Mouse (Mus musculus): ENCODE results near the gene L3mbtl4.

Gene L3mbtl4

GRCm38 (mm10) chr17:68273527-68273926, at the start of gene L3mbtl4:
Gene L3mbtl4 (plus strand): TSS chr17:68273797.
- no peak for DNase-seq (ENCODE audit: low spot score in 2 of 2)

- DNase-seq (ENCODE audit: low spot score in 2 of 2): no peak
Measured at GRCm38 (mm10) chr17:68230484-68230883, 43.1 kb upstream of the L3mbtl4 start.

- no peak for DNase-seq (ENCODE audit: low spot score in 2 of 2)
Measured at GRCm38 (mm10) chr17:68235380-68235779, 38.2 kb upstream of the L3mbtl4 start.

- DNase-seq (ENCODE audit: low spot score in 2 of 2): no peak
Measured at GRCm38 (mm10) chr17:68236992-68237391, 36.6 kb upstream of the L3mbtl4 start.

GRCm38 (mm10) chr17:68240171-68240570, 33.4 kb upstream of the L3mbtl4 start:
- DNase-seq (ENCODE audit: low spot score in 2 of 2): no peak

- DNase-seq (ENCODE audit: low spot score in 2 of 2): no peak
Measured at GRCm38 (mm10) chr17:68264835-68265557, 8.6 kb upstream of the L3mbtl4 start.

DNA sequence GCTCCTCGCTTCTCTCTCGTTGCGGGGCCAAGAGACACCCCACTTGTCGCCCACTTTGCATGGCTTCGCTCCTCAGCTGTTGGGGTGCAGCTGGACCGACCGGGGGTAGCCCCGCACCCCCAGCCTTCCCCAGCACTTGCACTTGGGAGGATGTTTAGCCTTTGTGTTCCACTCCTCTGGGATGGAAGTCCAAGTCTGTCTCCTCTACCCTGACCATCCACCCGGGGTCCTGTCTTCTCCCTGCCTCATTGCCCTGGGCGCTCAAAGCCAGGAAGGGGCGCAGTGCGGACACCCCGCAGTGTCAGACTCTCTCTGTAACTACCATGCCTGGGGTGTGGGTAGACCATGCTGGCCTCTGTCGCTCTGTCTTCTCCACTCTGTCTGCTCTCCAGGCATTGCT, 357 bp downstream of the L3mbtl4 start:
- no peak for DNase-seq (ENCODE audit: low spot score in 2 of 2)

GRCm38 (mm10) chr17:68275138-68275537, 1.5 kb downstream of the L3mbtl4 start:
- no peak for DNase-seq (ENCODE audit: low spot score in 2 of 2)

- no peak for DNase-seq (ENCODE audit: low spot score in 2 of 2)
Measured at GRCm38 (mm10) chr17:68280915-68281314, 7.3 kb downstream of the L3mbtl4 start.

DNA sequence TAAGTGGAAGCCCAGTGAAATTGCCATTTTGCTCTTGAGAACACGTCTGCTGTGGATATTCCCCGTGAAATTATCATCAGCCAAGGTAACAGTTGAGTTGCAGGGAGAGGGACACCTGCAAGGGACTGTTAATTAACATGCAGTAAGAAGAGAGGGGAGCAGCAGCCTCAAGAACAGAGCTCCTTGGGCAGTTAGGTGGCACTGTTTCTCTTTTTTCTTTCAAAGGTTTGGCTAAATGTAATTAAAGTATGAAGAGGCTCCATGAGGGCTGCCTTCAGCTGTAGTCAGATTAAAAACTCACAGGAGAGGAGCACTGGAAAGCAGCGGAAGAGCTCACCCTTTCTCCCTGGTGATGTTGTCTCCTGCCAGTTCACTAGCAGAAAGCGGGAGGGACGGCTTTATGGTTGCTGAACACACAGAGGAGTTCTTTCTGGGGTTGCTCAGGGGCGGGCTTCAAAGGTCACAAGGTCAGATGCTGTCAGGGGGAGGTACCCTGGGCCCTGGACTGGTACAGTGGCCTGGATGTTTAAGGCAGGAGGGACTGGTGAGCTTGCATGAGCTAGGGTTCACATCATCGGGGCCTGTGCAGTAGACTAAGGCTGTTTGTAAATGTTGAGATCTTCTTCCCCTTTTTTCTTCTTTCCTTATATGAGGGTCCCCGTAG, 11.7 kb downstream of the L3mbtl4 start:
- DNase-seq (ENCODE audit: low spot score in 2 of 2): peak in 1 of 2 experiments; percentile 10

DNA sequence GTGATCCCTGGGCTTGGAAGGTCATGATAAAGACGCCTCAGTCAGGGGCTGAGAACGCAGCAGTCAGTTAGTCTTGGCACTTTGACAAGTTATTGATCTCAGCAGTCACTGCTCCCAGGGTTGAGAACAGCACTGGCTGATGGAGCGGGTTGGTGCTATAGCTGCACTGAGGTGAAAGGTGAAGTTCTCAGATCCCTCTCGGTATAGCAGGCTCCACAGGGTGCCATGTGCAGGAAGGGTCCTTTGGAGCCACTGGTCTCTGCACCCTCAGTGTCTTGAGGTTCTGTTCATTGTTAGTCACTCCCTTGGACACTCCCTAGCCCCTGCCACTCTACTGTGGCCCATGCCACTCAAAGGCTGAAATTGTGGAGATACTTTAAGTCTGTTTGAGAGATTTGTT, 14.5 kb downstream of the L3mbtl4 start:
- peak in 1 of 2 experiments; percentile 36 for DNase-seq (ENCODE audit: low spot score in 2 of 2)

- DNase-seq (ENCODE audit: low spot score in 2 of 2): peak in 1 of 2 experiments; percentile 12
Measured at GRCm38 (mm10) chr17:68288699-68289098, 15.1 kb downstream of the L3mbtl4 start.

DNA sequence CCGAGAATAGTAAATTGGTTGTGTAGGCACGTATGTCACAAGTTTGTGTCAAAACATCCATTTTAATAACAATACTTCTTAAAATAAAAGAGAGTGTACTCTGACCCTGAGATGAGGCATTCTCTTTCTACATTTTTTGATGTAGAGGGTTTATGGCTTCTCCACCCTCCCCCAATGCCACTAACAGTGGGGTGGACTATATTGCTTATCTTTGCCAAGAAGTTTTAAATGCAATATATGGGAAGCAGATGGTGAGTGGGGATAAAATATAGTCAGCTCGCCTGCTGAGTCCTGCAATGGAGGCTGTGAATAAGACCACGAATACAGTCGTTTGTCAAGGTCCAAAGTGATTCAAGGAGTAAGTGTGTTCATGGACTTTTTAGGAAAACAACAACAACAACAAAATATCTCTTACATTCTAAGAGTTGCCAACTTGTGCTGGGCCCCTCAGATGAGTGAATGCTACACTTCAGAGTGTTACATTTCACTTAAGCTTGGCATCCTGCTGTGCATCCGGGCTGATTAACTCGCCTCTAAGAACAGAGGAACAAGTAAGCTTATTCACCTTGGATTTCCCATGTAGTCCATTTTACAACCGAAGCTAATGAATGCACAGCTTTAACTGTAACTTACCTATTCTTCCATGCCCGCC, 18.2 kb downstream of the L3mbtl4 start:
- DNase-seq (ENCODE audit: low spot score in 2 of 2): no peak

GRCm38 (mm10) chr17:68308381-68308780, 34.8 kb downstream of the L3mbtl4 start:
- DNase-seq (ENCODE audit: low spot score in 2 of 2): peak in 1 of 2 experiments; percentile 21

DNA sequence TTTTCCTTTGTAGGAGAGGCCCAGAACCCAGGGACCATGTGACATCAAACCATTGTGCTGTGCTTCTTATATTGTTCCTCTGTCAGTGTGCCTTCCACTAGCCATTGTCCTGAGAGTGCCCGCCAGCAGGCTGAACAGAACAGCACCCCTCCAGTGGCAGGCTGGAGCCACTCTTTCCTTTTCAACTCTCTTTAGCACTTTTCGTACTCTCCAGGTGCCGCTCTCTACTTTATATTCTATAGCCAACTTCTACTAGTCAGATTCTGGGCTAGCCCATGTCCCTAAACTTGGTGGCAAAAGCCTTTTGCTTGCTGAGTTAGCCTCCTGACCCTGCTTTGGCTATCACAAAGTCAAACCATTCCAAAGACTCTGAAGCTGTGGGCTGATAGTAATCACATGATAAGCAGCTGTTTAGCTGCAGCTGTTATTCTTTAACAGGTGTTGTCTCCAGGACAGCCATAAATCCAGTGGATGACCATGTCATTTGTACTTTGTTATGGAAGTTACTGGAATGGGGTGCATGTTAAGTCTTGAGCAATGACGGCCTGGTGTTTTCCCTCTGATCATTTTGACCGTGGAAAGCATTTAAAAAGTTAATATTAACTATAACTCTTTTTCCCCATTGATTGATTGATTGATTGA, 38.8 kb downstream of the L3mbtl4 start:
- DNase-seq (ENCODE audit: low spot score in 2 of 2): no peak

- peak in 1 of 2 experiments; percentile 24 for DNase-seq (ENCODE audit: low spot score in 2 of 2)
Measured at GRCm38 (mm10) chr17:68320940-68321339, 47.3 kb downstream of the L3mbtl4 start.

DNA sequence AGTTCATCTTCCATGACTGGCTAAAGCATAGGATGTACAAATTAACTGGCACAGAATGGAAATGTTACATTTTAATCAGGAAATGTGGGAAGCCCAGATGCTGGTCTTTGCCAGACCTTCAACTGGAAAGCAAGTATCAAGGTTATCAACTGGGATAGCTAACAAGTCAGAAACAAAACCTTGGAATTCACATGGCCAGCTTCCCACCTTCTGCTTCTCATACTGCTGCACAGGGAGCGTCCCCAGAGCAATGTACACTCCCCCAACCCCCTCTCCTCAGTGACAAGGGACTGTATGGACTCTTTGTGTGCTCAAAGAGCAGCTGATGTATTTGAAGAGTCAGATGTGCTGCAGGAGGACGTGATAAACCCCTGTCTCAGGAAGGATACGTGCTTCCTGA, 49.0 kb downstream of the L3mbtl4 start:
- DNase-seq (ENCODE audit: low spot score in 2 of 2): no peak

DNA sequence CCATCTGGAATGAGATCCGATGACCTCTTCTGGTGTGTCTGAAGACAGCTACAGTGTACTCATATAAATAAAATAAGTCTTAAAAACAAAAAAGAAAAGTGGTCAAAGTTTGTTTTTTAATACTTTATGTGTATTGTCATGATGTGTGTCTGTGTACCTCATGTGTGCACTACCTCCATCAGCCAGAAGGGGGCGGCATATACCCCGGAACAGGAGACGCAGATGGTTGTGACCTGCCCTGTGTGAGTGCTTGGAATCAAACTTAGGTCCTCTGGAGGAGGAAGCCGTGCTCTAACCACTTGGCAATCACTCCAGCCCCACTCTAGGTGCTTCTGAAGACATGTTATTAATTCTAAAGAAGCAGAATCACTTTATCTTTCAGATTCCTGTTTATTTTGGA, 58.6 kb downstream of the L3mbtl4 start:
- no peak for DNase-seq (ENCODE audit: low spot score in 2 of 2)

- DNase-seq (ENCODE audit: low spot score in 2 of 2): no peak
Measured at GRCm38 (mm10) chr17:68333382-68333781, 59.8 kb downstream of the L3mbtl4 start.

GRCm38 (mm10) chr17:68338917-68339553, 65.4 kb downstream of the L3mbtl4 start:
- DNase-seq (ENCODE audit: low spot score in 2 of 2): no peak

DNA sequence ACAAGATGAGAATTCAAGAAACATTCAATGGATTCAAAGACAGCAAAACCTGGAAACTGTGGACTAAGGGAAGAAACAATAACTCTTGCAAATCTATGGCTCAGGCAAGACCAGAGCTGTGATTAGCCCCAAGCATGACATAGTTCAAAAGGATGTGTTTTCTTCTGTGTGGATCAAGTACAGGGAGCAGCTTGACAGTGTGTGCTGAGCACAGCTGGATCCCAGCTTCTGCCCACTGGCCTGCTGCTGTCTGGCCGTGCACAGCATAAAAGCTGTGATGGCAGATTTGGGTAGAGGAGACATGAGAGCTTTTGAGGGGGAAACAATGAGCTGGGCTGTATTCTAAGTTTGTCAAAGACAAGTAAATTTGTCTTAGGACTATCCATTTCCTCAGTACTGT, 84.1 kb downstream of the L3mbtl4 start:
- no peak for DNase-seq (ENCODE audit: low spot score in 2 of 2)

- DNase-seq (ENCODE audit: low spot score in 2 of 2): no peak
Measured at GRCm38 (mm10) chr17:68371101-68371500, 97.5 kb downstream of the L3mbtl4 start.

Measured in spleen, postnatal 4 days (tissue).